Mouse (Mus musculus): ENCODE results near the gene Atad1.
"Not testable (repeated sequence)": the region's sequence is repeated elsewhere in the genome, so short reads cannot be mapped to it uniquely, and the experiment has no call there.

Atad1 gene

GRCm38 (mm10) chr19:32739686-32740085 lies at the start of gene Atad1:
Gene Atad1 (minus strand): TSS chr19:32739786.
- DNase-seq (ENCODE audit: low read depth) = no peak

DNA sequence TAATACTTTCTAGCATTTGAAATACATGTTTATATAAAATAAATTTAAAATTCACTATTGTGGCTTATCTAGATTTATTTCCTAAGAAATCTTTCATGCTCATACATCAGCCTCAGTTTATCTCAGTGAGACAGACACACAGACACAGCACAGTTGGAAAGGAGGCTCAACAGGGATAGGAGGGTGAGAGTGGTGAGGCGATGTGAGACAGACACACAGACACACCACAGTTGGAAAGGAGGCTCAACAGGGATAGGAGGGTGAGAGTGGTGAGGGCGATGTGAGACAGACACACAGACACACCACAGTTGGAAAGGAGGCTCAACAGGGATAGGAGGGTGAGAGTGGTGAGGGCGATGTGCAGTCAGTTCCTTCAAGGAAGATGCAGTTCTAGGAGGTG lies 48.4 kb upstream of the Atad1 start:
- DNase-seq (ENCODE audit: low read depth) = not testable (repeated sequence)

DNA sequence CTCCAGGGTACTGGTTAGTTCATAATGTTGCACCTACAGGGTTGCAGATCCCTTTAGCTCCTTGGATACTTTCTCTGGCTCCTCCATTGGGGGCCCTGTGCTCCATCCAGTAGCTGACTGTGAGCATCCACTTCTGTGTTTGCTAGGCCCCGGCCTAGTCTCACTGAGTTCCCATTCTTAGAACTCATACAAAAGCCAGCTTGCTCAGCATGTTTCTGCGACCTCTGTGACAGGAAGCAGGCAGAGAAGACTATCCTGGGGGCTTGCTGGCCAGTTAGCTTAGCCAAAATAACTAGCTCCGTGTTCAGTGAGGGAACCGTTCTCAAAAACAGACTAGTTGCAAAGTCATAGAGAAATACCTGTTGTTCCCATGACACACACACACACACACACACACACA lies 47.8 kb upstream of the Atad1 start:
- DNase-seq (ENCODE audit: low read depth) = not testable (repeated sequence)

GRCm38 (mm10) chr19:32781305-32782071 lies 41.9 kb upstream of the Atad1 start:
- no peak for DNase-seq (ENCODE audit: low read depth)

GRCm38 (mm10) chr19:32779131-32779530 lies 39.5 kb upstream of the Atad1 start:
- no peak for DNase-seq (ENCODE audit: low read depth)

DNA sequence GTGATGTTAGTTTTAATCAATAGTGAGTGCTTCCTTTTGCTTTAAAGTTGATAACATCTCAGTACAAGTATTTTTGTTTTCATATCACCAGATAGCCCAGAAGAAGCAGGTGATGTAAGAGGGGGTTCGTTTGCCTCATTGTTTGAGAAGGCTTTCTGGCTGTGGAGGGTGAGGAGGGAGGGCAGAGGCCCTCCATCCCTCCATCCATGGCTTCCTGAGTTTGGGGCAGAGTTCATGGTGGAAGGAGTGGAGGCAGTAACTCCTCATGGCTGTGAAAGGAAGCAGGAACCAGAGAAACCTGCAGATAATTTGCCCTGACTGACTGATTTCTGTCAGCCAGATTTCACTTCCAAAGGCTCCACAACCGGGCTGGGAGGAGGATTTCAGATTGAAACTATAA lies 38.8 kb upstream of the Atad1 start:
- no peak for DNase-seq (ENCODE audit: low read depth)

- DNase-seq (ENCODE audit: low read depth) = no peak
These were observed 22.9 kb upstream of the Atad1 start for GRCm38 (mm10) chr19:32762493-32762892.

DNA sequence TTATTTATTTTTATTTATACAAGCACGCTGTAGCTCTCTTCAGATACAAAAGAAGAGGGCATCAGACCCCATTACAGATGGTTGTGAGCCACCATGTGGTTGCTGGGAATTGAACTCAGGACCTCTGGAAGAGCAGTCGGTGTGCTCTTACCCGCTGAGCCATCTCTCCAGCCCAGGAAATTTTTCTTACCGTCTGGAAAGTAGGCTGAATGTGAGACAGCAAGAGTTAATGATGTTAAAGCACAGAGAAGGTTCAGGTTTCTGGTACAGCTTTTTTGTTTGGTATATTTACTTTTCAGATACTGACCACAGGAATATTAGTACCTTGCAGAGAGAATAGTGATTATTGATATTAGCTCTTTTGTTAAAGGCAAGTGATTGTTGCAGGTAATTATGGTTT lies 21.6 kb upstream of the Atad1 start:
- no peak for DNase-seq (ENCODE audit: low read depth)

- no peak for DNase-seq (ENCODE audit: low read depth)
These were observed 20.9 kb upstream of the Atad1 start for GRCm38 (mm10) chr19:32760499-32760898.

- DNase-seq (ENCODE audit: low read depth) = no peak
These were observed 19.9 kb upstream of the Atad1 start for GRCm38 (mm10) chr19:32759357-32760024.

DNA sequence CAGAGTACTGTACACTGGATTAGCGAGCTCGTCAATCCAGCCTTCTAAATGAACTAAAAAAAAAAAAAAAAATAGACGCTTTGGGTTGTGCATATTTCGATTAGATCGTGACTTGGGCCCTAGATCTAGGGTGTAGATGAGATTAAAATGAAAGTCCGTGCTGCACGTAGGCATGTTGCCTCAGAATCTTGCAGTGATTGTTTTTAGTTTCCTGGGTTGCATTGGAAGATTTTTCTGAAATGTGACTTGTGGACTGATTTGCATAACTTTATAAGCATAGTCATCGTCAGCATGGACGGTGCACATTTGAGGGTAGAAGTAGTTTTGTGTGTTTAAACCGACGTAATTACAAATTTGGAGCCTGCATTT lies 19.2 kb upstream of the Atad1 start:
- no peak for DNase-seq (ENCODE audit: low read depth)

GRCm38 (mm10) chr19:32757831-32758792 lies 18.5 kb upstream of the Atad1 start:
- no peak for DNase-seq (ENCODE audit: low read depth)

GRCm38 (mm10) chr19:32756900-32757725 lies 17.5 kb upstream of the Atad1 start, which contains the start of gene Pten:
Gene Pten (plus strand): TSS chr19:32757497.
- DNase-seq (ENCODE audit: low read depth) = peak; percentile 86

DNA sequence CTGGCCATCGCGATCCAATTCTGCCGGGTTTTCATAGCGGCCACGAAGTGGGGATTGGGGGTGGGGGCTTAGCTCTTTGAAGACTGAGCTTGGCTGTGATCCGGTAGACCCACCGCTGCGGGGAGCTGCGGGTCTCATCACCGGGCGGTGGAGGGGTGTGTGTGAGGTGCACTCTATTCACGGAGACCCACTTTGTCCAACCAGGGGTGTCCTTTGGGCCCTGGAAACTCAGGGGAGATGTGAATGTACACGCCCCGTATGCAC lies 17.0 kb upstream of the Atad1 start:
- DNase-seq (ENCODE audit: low read depth) = peak; percentile 49

- peak; percentile 96 for DNase-seq (ENCODE audit: low read depth)
These were observed 16.4 kb upstream of the Atad1 start for GRCm38 (mm10) chr19:32755792-32756635.

DNA sequence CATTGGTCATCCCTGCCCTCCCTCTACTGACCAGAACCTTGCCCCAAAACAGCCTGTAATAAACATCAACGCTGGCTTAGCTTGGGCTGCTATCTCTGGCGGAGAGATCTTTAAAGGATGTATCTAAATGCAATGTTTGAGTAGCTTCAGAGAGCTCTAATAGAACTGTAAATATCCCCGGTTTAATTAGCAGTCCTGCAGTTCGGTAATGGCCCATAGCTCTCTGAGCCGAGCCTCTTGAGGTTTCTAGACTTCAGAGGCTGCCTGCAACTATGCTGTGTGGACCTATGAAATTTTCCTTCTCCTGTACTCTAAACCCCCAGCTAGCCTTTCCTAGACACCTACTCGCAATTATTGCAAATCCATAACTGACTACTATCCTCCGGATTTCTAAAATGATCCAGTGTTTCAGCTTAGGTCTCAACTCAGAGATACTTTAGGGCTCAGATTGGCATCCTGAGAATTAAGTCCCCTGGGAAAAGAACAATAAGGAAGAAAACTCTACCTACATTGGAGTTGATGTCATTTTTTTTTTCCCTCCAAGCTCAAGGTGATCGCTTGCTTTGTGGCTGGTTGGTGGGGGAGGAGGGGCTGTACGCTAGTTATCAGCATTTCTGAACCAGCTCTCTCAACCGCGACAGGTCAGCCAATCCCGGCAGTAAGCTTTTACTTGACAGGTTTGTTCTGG lies 15.7 kb upstream of the Atad1 start:
- DNase-seq (ENCODE audit: low read depth) = no peak

DNA sequence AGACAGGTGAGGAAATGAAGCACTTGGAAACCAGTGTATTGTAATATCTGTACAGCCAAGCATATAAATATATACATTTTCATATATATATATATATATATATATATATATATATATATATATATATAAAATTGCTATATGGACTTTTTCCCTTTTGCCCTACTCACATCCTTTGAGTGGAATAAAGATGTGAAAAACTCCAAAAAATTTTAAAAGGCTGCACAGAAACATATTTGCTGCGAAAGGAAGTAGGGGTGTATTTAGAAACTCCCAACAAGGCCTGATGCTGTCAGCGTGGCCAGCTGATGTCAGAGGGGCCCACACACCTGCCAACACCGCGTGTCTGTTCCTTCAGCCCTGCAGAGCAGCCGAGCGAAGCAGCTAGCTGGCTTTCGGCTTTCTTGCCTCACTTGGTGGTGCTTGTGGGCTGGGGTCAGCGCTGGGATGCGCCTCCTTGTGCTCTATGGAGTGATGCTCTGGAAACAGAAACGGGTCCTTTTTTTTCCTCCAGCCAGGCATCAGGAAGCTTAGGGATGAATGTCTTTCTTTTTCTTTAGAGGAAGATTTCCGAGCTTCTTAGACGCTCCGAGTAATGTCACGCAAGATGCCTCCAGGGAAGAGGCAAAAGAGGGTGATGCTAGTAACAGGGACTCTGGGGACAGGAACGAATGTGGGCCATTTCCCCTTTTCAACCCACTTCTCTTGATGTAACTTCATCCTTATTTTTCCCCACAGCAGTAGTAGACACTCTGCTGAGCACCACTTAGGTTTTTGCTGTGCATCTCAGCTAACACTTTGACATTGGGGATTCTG lies 14.8 kb upstream of the Atad1 start:
- no peak for DNase-seq (ENCODE audit: low read depth)

GRCm38 (mm10) chr19:32753386-32753785 lies 13.8 kb upstream of the Atad1 start:
- DNase-seq (ENCODE audit: low read depth) = no peak

DNA sequence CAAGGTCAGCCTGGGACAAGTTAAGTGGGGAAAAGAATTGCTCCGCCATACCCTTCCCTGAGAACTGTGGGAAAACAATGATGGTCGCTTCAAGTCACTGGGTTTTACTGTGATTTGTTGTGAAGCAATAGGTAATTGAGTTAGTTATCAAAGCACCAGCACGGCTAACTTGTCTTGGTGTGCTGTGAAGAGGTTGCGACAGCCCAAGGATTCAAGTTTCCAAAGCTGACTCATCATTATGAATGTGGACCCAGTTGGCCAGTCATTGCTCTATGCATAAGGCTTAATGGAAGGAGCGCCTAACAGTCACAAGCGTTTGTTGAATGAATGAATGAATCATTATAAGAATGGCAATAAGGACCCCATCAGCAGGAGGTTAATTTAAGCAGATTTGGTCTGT lies 12.8 kb upstream of the Atad1 start:
- no peak for DNase-seq (ENCODE audit: low read depth)
